Mouse (Mus musculus) forebrain, embryonic 14.5 days (tissue): ENCODE data around the gene Cyp4f39. TPM values are rescaled to one million over a fixed set of nuclear protein-coding genes. Genes with fewer than 3 reads are reported as not detected.
"Not testable (repeated sequence)": the region's sequence is repeated elsewhere in the genome, so short reads cannot be mapped to it uniquely, and the experiment has no call there.

Experiments used
- ATAC-seq: fragments of 200-750 bp; cut with Nextera tagmentation; 2 replicates; pipeline ENCODE4 v1.8.0; 2017; ENCODE audit warnings: mild to moderate bottlenecking, moderate library complexity
- DNase-seq: peaks from one replicate; pipeline ENCODE4 v3.0.0-alpha.2; 2015; ENCODE audit warnings: low spot score
- H3K27ac ChIP-seq: fragments of 300-500 bp; sonication (generic); 2 replicates; pipeline ENCODE4 v1.5.1; 2014; ENCODE audit warnings: low read depth, mild to moderate bottlenecking, control low read depth, low read length, moderate library complexity
- H3K27me3 ChIP-seq: fragments of 300-500 bp; sonication (generic); replicated peaks from 2 replicates; pipeline ENCODE4 v1.6.1; 2014; ENCODE audit warnings: low read length, control low read depth, mixed read lengths; ENCODE audit not compliant: control insufficient read depth, insufficient read depth
- H3K36me3 ChIP-seq: fragments of 300-500 bp; sonication (generic); 2 replicates; pipeline ENCODE4 v1.6.1; 2014; ENCODE audit warnings: low read length, control low read depth; ENCODE audit not compliant: control insufficient read depth, insufficient read depth
- H3K4me1 ChIP-seq: fragments of 300-500 bp; sonication (generic); 2 replicates; pipeline ENCODE4 v1.6.1; 2014; ENCODE audit warnings: antibody characterized with exemption, low read length, control low read depth; ENCODE audit not compliant: control insufficient read depth, insufficient read depth
- H3K4me2 ChIP-seq: fragments of 300-500 bp; sonication (generic); 2 replicates; pipeline ENCODE4 v1.6.1; 2014; ENCODE audit warnings: mild to moderate bottlenecking, control low read depth, low read length
- H3K4me3 ChIP-seq: fragments of 300-500 bp; sonication (generic); 2 replicates; pipeline ENCODE4 v1.5.1; 2014; ENCODE audit warnings: low read depth, low read length, control low read depth
- H3K9ac ChIP-seq: fragments of 300-500 bp; sonication (generic); 2 replicates; pipeline ENCODE4 v1.6.1; 2014; ENCODE audit warnings: mild to moderate bottlenecking, low read length, control low read depth, moderate library complexity
- H3K9me3 ChIP-seq: fragments of 300-500 bp; sonication (generic); replicated peaks from 2 replicates; pipeline ENCODE4 v1.6.1; 2016; ENCODE audit warnings: low read length, control low read depth, mixed read lengths; ENCODE audit not compliant: control insufficient read depth
- WGBS: fragments of 180-500 bp; shearing (Covaris S2); extraction: QIAGEN DNeasy Blood & Tissue Kit; methylation state at CpG from one replicate; pipeline ENCODE4 v1.1.7; 2014; 5-methylcytosine and 5-hydroxymethylcytosine counted together
- polyA plus RNA-seq: library from polyadenylated mRNA; unstranded; fragments of >200 nt; fragmentation: Nextera tagmentation; extraction: Ambion mirVana; gene quantifications from 2 replicates; pipeline ENCODE4 v1.2.1, GENCODE M21; 2014

Gene Cyp4f39
- polyA plus RNA-seq, 1 experiment from 2014 or later: 0.33 TPM

DNA sequence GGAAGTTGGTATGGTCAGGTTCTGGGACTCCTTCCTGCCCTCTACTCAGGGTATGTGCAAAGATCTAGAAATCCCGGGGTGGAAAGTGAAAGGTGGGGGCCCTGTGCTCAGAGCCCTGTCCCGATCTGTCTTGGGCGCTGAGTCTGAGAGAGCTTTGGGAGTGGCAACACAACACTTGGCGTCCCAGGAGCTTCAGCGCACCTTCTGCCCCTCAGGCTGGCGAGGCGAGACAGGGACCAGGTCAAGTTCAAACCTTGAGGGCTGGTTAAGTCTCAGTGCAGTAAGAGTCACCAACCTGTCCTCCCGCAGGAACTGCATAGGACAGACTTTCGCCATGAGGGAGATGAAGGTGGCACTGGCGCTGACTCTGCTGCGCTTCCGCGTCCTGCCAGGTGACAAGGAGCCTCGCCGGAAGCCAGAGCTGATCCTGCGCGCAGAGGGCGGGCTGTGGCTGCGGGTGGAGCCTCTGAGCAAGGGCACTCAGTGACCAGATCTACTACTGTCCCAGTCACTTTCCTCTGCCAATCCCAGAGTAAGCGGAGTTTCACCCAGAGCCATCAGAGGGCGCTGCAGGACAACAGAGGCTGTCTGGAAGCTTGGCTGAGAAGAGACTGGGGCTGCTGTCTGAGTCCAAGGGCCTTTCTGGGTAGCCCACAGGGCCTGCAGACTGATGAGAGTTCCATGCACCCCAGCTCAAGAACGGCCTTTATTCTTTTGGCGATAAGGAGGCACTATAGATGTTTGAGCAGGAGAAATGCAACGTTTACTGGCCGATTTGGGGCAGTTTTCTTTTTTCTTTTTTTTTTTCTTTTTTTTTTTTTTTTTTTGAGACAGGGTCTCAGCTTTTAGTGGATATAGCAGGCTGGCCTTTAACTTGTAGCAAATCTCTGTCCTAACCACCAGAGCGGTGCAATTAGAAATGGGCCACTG lies 76.2 kb downstream of the Cyp4f39 start:
- ATAC-seq: peak; percentile 55; the same call in 1 of the 2 replicates
- Histone ChIP-seq H3K27ac (no peak overlapping the region), H3K4me2 (peak overlapping the region; percentile 43), H3K4me3 (no peak overlapping the region), H3K4me1 (no peaks in the 10 kb centered on the region), H3K9ac (peak overlapping the region; percentile 29; the same call in 1 of the 2 replicates), H3K9me3 (no peaks in the 10 kb centered on the region), H3K36me3 (peaks cover 5% of the 10 kb centered on the region; the same call in 1 of the 2 replicates), H3K27me3 (no peaks in the 10 kb centered on the region)
- WGBS: 16% methylated on average over 26 of the region's 26 CpGs
- peak; percentile 81 for DNase-seq

DNA sequence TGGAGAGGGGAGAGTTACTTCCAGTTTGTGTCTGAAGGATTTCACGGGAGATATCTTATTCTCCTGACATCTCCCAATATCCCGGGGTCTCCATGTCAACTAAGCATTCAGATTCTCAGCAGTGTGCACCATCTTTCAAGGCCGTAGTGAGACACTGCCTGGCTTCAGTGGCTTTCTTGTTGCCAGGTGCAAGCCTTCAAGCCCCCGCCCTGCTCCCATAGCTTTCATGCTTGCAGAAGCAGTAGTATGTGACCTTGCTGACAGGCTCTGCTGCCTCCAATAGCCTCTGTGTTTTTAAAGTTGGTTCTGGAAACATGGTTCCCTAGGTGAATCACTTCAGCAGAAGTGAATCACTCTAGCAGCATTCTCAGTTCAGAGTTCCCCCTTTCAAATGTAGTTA lies 79.8 kb downstream of the Cyp4f39 start:
- ATAC-seq, H3K4me1 ChIP-seq, H3K4me2 ChIP-seq, H3K9me3 ChIP-seq, H3K4me3 ChIP-seq, DNase-seq, H3K9ac ChIP-seq, H3K36me3 ChIP-seq, H3K27me3 ChIP-seq, H3K27ac ChIP-seq: not testable (repeated sequence)
- WGBS: 63% methylated on average over 4 of the region's 4 CpGs

DNA sequence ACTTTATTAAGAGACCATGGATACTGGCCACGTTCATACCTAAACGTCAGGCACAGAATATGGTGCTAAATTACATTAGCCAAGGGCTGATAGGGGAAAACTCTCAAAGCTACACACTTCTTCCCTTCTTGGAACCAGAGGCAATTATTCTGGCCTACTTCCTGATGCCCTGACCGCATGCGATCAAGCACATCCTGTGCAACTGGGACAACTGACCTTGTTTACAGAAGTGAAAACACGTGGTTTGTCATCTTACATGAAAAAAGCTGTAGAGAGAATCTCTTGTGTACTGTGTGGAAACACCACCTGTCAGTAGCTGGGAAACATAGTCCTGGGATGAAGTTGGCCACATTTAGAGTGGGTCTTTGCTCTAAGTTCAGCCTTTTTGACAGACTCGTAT lies 81.5 kb downstream of the Cyp4f39 start:
- Histone ChIP-seq H3K27ac (no peak overlapping the region), H3K4me3 (no peak overlapping the region), H3K36me3 (no peaks in the 10 kb centered on the region), H3K4me2 (no peak overlapping the region), H3K9ac (no peak overlapping the region), H3K27me3 (no peaks in the 10 kb centered on the region), H3K4me1 (peaks cover 8% of the 10 kb centered on the region), H3K9me3 (no peaks in the 10 kb centered on the region)
- DNase-seq (no peak), ATAC-seq (no peak)
- 85% methylated on average over 6 of the region's 6 CpGs for whole genome bisulfite sequencing

DNA sequence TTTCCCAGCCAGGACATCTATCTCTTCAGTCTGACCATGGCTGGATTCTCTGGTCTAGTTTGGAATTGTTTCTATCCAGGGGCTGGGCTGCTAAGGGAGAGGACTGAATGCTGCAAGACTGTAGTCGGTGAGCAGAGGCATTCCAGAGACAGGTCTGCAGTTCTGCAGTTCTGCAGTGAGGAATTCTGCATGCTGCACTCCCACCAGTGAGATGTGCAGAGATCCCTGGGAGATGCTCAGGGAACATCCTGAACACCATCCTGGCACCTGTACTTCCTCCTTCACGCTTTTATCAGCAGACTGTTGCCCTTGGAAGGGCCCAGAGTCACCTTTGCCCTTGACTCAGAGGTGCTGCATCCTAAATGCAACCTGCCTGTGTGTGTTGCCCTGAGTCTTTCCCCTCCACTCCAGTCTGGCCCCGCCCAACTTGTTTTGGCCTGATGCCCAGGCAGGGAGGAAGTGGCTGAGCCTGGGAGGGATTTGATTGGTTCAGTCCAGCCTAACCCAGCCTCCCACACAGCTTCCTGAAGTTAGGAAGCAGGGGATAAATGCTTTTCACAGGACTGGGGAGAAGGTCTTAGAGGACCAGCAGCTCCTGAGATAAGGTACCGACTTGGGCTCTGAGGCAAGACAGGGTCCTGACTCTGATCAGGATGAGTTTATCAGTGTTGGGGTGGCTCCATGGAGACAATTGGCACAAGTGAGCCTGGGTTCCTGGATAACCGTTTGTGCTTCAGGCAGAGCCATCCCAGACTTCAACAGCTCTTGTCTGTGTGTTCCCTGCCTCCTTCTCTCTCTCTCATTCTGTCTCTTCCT lies 83.7 kb downstream of the Cyp4f39 start, which contains the start of gene Cyp4f16:
Gene Cyp4f16, plus strand, starts transcription at position 508 of the 816 bp plus-strand sequence.
- 7% methylated on average over 5 of the region's 5 CpGs for WGBS

DNA sequence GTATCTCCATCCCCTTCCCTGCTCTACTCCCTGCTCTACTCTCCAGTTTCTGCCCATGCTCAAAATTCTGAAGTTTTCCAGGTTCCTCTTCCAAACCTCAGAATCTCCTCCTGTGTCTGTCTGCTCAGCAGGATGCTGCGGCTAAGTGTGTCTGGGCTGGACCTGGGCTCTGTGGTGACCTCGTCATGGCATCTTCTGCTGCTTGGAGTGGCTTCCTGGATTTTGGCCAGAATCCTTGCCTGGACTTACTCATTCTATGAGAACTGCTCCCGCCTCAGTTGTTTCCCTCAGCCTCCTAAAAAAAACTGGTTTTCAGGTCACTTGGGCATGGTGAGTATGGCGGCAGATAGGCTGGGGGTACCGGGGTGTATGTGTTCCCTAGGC lies 84.3 kb downstream of the Cyp4f39 start:
- 0 out of 2 replicates have a peak, but pooled peaks have one; percentile 19 for ATAC-seq
- Histone ChIP-seq H3K9me3 (no peaks in the 10 kb centered on the region), H3K27ac (no peak overlapping the region), H3K4me1 (peaks cover 8% of the 10 kb centered on the region), H3K36me3 (no peaks in the 10 kb centered on the region), H3K9ac (peak overlapping the region; percentile 57), H3K4me2 (peak overlapping the region; percentile 59), H3K27me3 (no peaks in the 10 kb centered on the region), H3K4me3 (peak overlapping the region; percentile 40)
- WGBS: 71% methylated on average over 5 of the region's 5 CpGs
- no peak for DNase-seq

More for the DNA sequence above, 83.7 kb downstream of the Cyp4f39 start, which contains the start of gene Cyp4f16:
- H3K4me3 ChIP-seq: peak within 1 kb of the TSS; percentile 40
- H3K9me3 ChIP-seq, H3K4me1 ChIP-seq, H3K27me3 ChIP-seq, H3K27ac ChIP-seq, H3K36me3 ChIP-seq: not testable (repeated sequence)
- DNase-seq (peak; percentile 94), ATAC-seq (peak; percentile 98)
- peak within 1 kb of the TSS; percentile 59 for H3K4me2 ChIP-seq
- peak within 1 kb of the TSS; percentile 57 for H3K9ac ChIP-seq

Other genes with a start within 250 kb of the Cyp4f39 start
- 51.0 and 66.1 TPM in 2 replicates for gene Brd4, start 168.0 kb upstream of the Cyp4f39 start, polyA plus RNA-seq
- gene Akap8, start 131.5 kb upstream of the Cyp4f39 start, polyA plus RNA-seq: 33.9 and 40.1 TPM in 2 replicates
- 66.6 and 82.4 TPM in 2 replicates for gene Akap8l, start 102.1 kb upstream of the Cyp4f39 start, polyA plus RNA-seq
- 29.2 and 35.6 TPM in 2 replicates for gene Wiz, start 63.3 kb upstream of the Cyp4f39 start, polyA plus RNA-seq
- gene Rasal3, start 49.1 kb upstream of the Cyp4f39 start, polyA plus RNA-seq: 0.52 and 1.2 TPM in 2 replicates
- not detected in 2 replicates for gene Pglyrp2, start 28.6 kb upstream of the Cyp4f39 start, polyA plus RNA-seq
- 4.1 and 5.8 TPM in 2 replicates for gene Cyp4f17, start 53.3 kb downstream of the Cyp4f39 start, polyA plus RNA-seq
- 18.4 and 20.6 TPM in 2 replicates for gene Cyp4f16, start 83.8 kb downstream of the Cyp4f39 start, polyA plus RNA-seq
- not detected in 2 replicates for gene Cyp4f37, start 168.6 kb downstream of the Cyp4f39 start, polyA plus RNA-seq
- not detected in 2 replicates for gene Cyp4f40, start 206.2 kb downstream of the Cyp4f39 start, polyA plus RNA-seq
- 0.76 and 1.5 TPM in 2 replicates for gene Cyp4f15, start 232.9 kb downstream of the Cyp4f39 start, polyA plus RNA-seq